In genomic region chr11:117114592-117115345, GRCm38 (mm10) we compare ENCODE assay signal across 7 mouse cellular contexts. TPM values are rescaled to one million over a fixed set of nuclear protein-coding genes. Genes with fewer than 3 reads are reported as not detected.
DNase-seq lines count a peak whose midpoint lies in the region; ATAC-seq lines count a peak whose summit lies in the region.

Sec14l1 (plus strand) TSS chr11:117115168.

- H3K4me2 ChIP-seq in embryonic facial prominence, embryonic 11.5 days (ENCODE audit: low read depth, low read length) = peak within 1 kb of the TSS; percentile 87
- H3K4me2 ChIP-seq in limb, embryonic 11.5 days (ENCODE audit: low read depth, severe bottlenecking) = peak within 1 kb of the TSS; percentile 71
- peak within 1 kb of the TSS; percentile 73 for H3K4me2 ChIP-seq in midbrain, embryonic 14.5 days (ENCODE audit: low read length)

- peak within 1 kb of the TSS; percentile 88 for H3K9ac ChIP-seq in embryonic facial prominence, embryonic 11.5 days (replicated peaks; ENCODE audit: low read length)
- H3K9ac ChIP-seq in limb, embryonic 11.5 days (ENCODE audit: low read length) = peak within 1 kb of the TSS; percentile 84
- H3K9ac ChIP-seq in midbrain, embryonic 14.5 days (replicated peaks; ENCODE audit: low read length) = peak within 1 kb of the TSS; percentile 81

- ATAC-seq in embryonic facial prominence, embryonic 11.5 days (replicated peaks; ENCODE audit: insufficient number of reproducible peaks, low FRiP score, low TSS enrichment, low read depth) = peak; percentile 91
- peak; percentile 95 for ATAC-seq in limb, embryonic 11.5 days (ENCODE audit: insufficient number of reproducible peaks, low FRiP score, low TSS enrichment, low read depth)
- peak; percentile 92 for ATAC-seq in midbrain, embryonic 14.5 days (ENCODE audit: low FRiP score, low TSS enrichment)

- no peaks in the 10 kb centered on the region for H3K36me3 ChIP-seq in embryonic facial prominence, embryonic 11.5 days (replicated peaks; ENCODE audit: control insufficient read depth, insufficient read depth, low read depth, low read length)
- H3K36me3 ChIP-seq in limb, embryonic 11.5 days (ENCODE audit: control insufficient read depth, insufficient read depth, low read length) = no peaks in the 10 kb centered on the region
- H3K36me3 ChIP-seq in midbrain, embryonic 14.5 days (ENCODE audit: control insufficient read depth, insufficient read depth, low read length) = peaks cover 16% of the 10 kb centered on the region

- H3K27me3 ChIP-seq in embryonic facial prominence, embryonic 11.5 days (ENCODE audit: control insufficient read depth, insufficient read depth, low read length) = no peaks in the 10 kb centered on the region
- H3K27me3 ChIP-seq in limb, embryonic 11.5 days (ENCODE audit: control insufficient read depth, insufficient read depth, low read length) = no peaks in the 10 kb centered on the region
- H3K27me3 ChIP-seq in midbrain, embryonic 14.5 days (ENCODE audit: control insufficient read depth, insufficient read depth, low read length) = no peaks in the 10 kb centered on the region

- peak; percentile 100 for DNase-seq in adrenal gland, postnatal 14 days
- peak; percentile 97 for DNase-seq in embryonic facial prominence, embryonic 11.5 days (ENCODE audit: low spot score)
- DNase-seq in heart, adult 11 months = peak; percentile 100
- peak; percentile 99 for DNase-seq in kidney, adult 18-20 months
- DNase-seq in limb, embryonic 11.5 days (ENCODE audit: low spot score) = peak; percentile 100
- peak; percentile 99 for DNase-seq in midbrain, embryonic 14.5 days
- DNase-seq in spleen, adult 18-20 months = peak; percentile 99

- H3K9me3 ChIP-seq in embryonic facial prominence, embryonic 11.5 days (replicated peaks; ENCODE audit: control insufficient read depth, low read length) = no peaks in the 10 kb centered on the region
- no peaks in the 10 kb centered on the region for H3K9me3 ChIP-seq in limb, embryonic 11.5 days (ENCODE audit: control insufficient read depth, low read length)
- H3K9me3 ChIP-seq in midbrain, embryonic 14.5 days (ENCODE audit: control insufficient read depth, low read length) = no peaks in the 10 kb centered on the region

- H3K4me3 ChIP-seq in embryonic facial prominence, embryonic 11.5 days (ENCODE audit: low read depth, low read length) = peak within 1 kb of the TSS; percentile 87
- H3K4me3 ChIP-seq in limb, embryonic 11.5 days (ENCODE audit: low read depth, low read length) = peak within 1 kb of the TSS; percentile 87
- peak within 1 kb of the TSS; percentile 91 for H3K4me3 ChIP-seq in midbrain, embryonic 14.5 days (replicated peaks; ENCODE audit: low read depth, low read length)

- peak within 1 kb of the TSS; percentile 98 for H3K27ac ChIP-seq in embryonic facial prominence, embryonic 11.5 days (replicated peaks; ENCODE audit: low read depth, low read length)
- peak within 1 kb of the TSS; percentile 98 for H3K27ac ChIP-seq in limb, embryonic 11.5 days (replicated peaks; ENCODE audit: low read depth, low read length)
- H3K27ac ChIP-seq in midbrain, embryonic 14.5 days (replicated peaks; ENCODE audit: low read depth, low read length) = peak within 1 kb of the TSS; percentile 97

- WGBS in embryonic facial prominence, embryonic 11.5 days = under 1% methylated on average over 52 of the region's 67 CpGs
- whole genome bisulfite sequencing in limb, embryonic 11.5 days = under 1% methylated on average over 61 of the region's 67 CpGs
- 1% methylated on average over 64 of the region's 67 CpGs for WGBS in midbrain, embryonic 14.5 days

- peaks cover 9% of the 10 kb centered on the region for H3K4me1 ChIP-seq in embryonic facial prominence, embryonic 11.5 days (ENCODE audit: control insufficient read depth, insufficient read depth, low read length)
- peaks cover 27% of the 10 kb centered on the region for H3K4me1 ChIP-seq in limb, embryonic 11.5 days (ENCODE audit: control insufficient read depth, insufficient read depth, low read length)
- peaks cover 44% of the 10 kb centered on the region for H3K4me1 ChIP-seq in midbrain, embryonic 14.5 days (ENCODE audit: control insufficient read depth, insufficient read depth, low read length)

RNA-seq across cellular contexts. Expression of gene Sec14l1, which starts in this region (rescaled TPM):
- total RNA-seq in adrenal gland, postnatal 14 days (2021) = 119 TPM in 2 replicates
- 25.4 and 28.3 TPM in 2 replicates for polyA plus RNA-seq in embryonic facial prominence, embryonic 11.5 days (2014; fragmentation: Nextera tagmentation; extraction: Ambion mirVana)
- polyA plus RNA-seq in limb, embryonic 11.5 days (2014; fragmentation: Nextera tagmentation; extraction: Ambion mirVana) = 28.1 and 29.7 TPM in 2 replicates
- polyA plus RNA-seq in midbrain, embryonic 14.5 days (2014; fragmentation: Nextera tagmentation; extraction: Ambion mirVana) = 48.7 and 58.1 TPM in 2 replicates

Comparison
In these comparisons a context has a peak if more than half of its experiments do, and no peak if none do; other contexts are left out.
1. Peak in every context shown above with its lines: DNase-seq, ATAC-seq, H3K4me3 ChIP-seq and H3K27ac ChIP-seq.